Mouse (Mus musculus) neural tube, embryonic 15.5 days (tissue): ENCODE measurements around the gene Zfp688. TPM values are rescaled to one million over a fixed set of nuclear protein-coding genes. Genes with fewer than 3 reads are reported as not detected.
"Not testable (repeated sequence)": the region's sequence is repeated elsewhere in the genome, so short reads cannot be mapped to it uniquely, and the experiment has no call there.

Experiments used
- ATAC-seq: fragments of 200-750 bp; cut with Nextera tagmentation; 2 replicates; pipeline ENCODE4 v1.8.0; 2017; ENCODE audit warnings: mild to moderate bottlenecking, moderate TSS enrichment, moderate library complexity; ENCODE audit not compliant: low FRiP score
- H3K27ac ChIP-seq: fragments of 300-500 bp; sonication (generic); replicated peaks from 2 replicates; pipeline ENCODE4 v1.5.1; 2015; ENCODE audit warnings: mild to moderate bottlenecking, inconsistent platforms
- H3K27me3 ChIP-seq: fragments of 300-500 bp; sonication (generic); replicated peaks from 2 replicates; pipeline ENCODE4 v1.6.1; 2015; ENCODE audit warnings: inconsistent platforms
- H3K36me3 ChIP-seq: fragments of 300-500 bp; sonication (generic); 2 replicates; pipeline ENCODE4 v1.6.1; 2015; ENCODE audit warnings: inconsistent platforms
- H3K4me1 ChIP-seq: fragments of 300-500 bp; sonication (generic); 2 replicates; pipeline ENCODE4 v1.6.1; 2015; ENCODE audit warnings: inconsistent platforms
- H3K4me2 ChIP-seq: fragments of 300-500 bp; sonication (generic); 2 replicates; pipeline ENCODE4 v1.6.1; 2015; ENCODE audit warnings: inconsistent platforms, mild to moderate bottlenecking, moderate library complexity
- H3K4me3 ChIP-seq: fragments of 300-500 bp; sonication (generic); replicated peaks from 2 replicates; pipeline ENCODE4 v1.5.1; 2015; ENCODE audit warnings: mild to moderate bottlenecking, inconsistent platforms
- H3K9ac ChIP-seq: fragments of 300-500 bp; sonication (generic); replicated peaks from 2 replicates; pipeline ENCODE4 v1.6.1; 2015; ENCODE audit warnings: mild to moderate bottlenecking, inconsistent platforms
- H3K9me3 ChIP-seq: fragments of 300-500 bp; sonication (generic); replicated peaks from 2 replicates; pipeline ENCODE4 v1.6.1; 2016; ENCODE audit warnings: inconsistent platforms
- WGBS: fragments of 180-500 bp; shearing (Covaris S2); methylation state at CpG from one replicate; pipeline ENCODE4 v1.1.7; 2015; ENCODE audit warnings: mixed read lengths; 5-methylcytosine and 5-hydroxymethylcytosine counted together
- polyA plus RNA-seq: library from polyadenylated mRNA; unstranded; fragments of >200 nt; fragmentation: Nextera tagmentation; extraction: Ambion mirVana; gene quantifications from 2 replicates; pipeline ENCODE4 v1.2.1, GENCODE M21; 2015

Zfp688 gene
- polyA plus RNA-seq, 1 experiment from 2014 or later = 29.2 TPM

GRCm38 (mm10) chr7:127406002-127406987 lies 15.6 kb downstream of the Zfp688 start, which contains the start of gene Zfp764:
TSS of gene Zfp764 (minus strand) at chr7:127406822.
- H3K4me3 ChIP-seq = peak within 1 kb of the TSS; percentile 56
- H3K9me3 ChIP-seq, H3K27me3 ChIP-seq, H3K36me3 ChIP-seq: not testable (repeated sequence)
- H3K4me2 ChIP-seq = peak within 1 kb of the TSS; percentile 91
- H3K27ac ChIP-seq = peak within 1 kb of the TSS; percentile 78
- H3K4me1 ChIP-seq = peaks cover 12% of the 10 kb centered on the region
- peak within 1 kb of the TSS; percentile 69 for H3K9ac ChIP-seq
- 6% methylated on average over 40 of the region's 40 CpGs for WGBS
- ATAC-seq = peak; percentile 92

GRCm38 (mm10) chr7:127404101-127404500 lies 17.8 kb downstream of the Zfp688 start:
- H3K27me3 ChIP-seq, ATAC-seq, H3K9me3 ChIP-seq, H3K27ac ChIP-seq, H3K4me3 ChIP-seq, H3K9ac ChIP-seq, H3K36me3 ChIP-seq, H3K4me2 ChIP-seq: not testable (repeated sequence)
- peaks cover 12% of the 10 kb centered on the region for H3K4me1 ChIP-seq
- 98% methylated on average over 6 of the region's 6 CpGs for WGBS

- ATAC-seq = no peak
- Histone ChIP-seq H3K27me3 (no peaks in the 10 kb centered on the region), H3K9ac (no peak overlapping the region), H3K9me3 (no peaks in the 10 kb centered on the region), H3K36me3 (no peaks in the 10 kb centered on the region), H3K27ac (no peak overlapping the region), H3K4me1 (peaks cover 12% of the 10 kb centered on the region), H3K4me3 (no peak overlapping the region), H3K4me2 (no peak overlapping the region)
- WGBS = 50% methylated on average over 2 of the region's 2 CpGs
Measured at GRCm38 (mm10) chr7:127402980-127403379, 18.9 kb downstream of the Zfp688 start.

GRCm38 (mm10) chr7:127400355-127400754 lies 21.5 kb downstream of the Zfp688 start:
- 62% methylated on average over 3 of the region's 3 CpGs for WGBS
- Histone ChIP-seq H3K27me3 (peaks cover 4% of the 10 kb centered on the region; the same call in 1 of the 2 replicates), H3K36me3 (no peaks in the 10 kb centered on the region), H3K4me2 (no peak overlapping the region), H3K4me1 (no peaks in the 10 kb centered on the region), H3K27ac (no peak overlapping the region), H3K9ac (no peak overlapping the region), H3K4me3 (no peak overlapping the region), H3K9me3 (no peaks in the 10 kb centered on the region)
- no peak for ATAC-seq

DNA sequence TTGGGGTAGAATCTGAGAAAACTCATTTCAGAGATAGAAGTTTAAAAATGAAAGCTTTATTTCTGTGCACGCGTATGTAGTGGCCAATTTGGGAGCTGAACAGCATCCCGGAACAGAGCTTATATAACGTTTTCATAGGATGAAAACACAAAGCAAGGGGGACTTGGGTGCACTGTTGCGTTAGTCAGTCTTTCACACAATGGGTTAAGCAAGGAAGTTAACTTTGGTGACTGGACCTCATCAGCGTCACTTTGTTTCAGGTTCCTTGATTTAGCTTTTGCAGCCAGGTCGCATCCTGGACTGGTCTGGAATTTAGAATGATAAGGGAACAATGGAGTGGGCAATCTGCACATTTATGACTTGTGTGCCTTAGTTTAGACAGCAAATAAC lies 27.9 kb downstream of the Zfp688 start:
- Histone ChIP-seq H3K4me1 (peaks cover 18% of the 10 kb centered on the region), H3K4me3 (peak overlapping the region; percentile 68), H3K27ac (peak overlapping the region; percentile 81), H3K9me3 (no peaks in the 10 kb centered on the region), H3K27me3 (peaks cover 4% of the 10 kb centered on the region; the same call in 1 of the 2 replicates), H3K4me2 (peak overlapping the region; percentile 76), H3K9ac (peak overlapping the region; percentile 56), H3K36me3 (no peaks in the 10 kb centered on the region; the same call in 1 of the 2 replicates)
- WGBS = 20% methylated on average over 7 of the region's 7 CpGs
- no peak for ATAC-seq

- H3K4me3 ChIP-seq = peak within 1 kb of the TSS; percentile 68
- no peaks in the 10 kb centered on the region for H3K9me3 ChIP-seq
- H3K27ac ChIP-seq = peak within 1 kb of the TSS; percentile 92
- peak; percentile 94 for ATAC-seq
- WGBS = 1% methylated on average over 45 of the region's 45 CpGs
- peak within 1 kb of the TSS; percentile 76 for H3K4me2 ChIP-seq
- H3K4me1 ChIP-seq = peaks cover 18% of the 10 kb centered on the region
- H3K36me3 ChIP-seq = no peaks in the 10 kb centered on the region; the same call in 1 of the 2 replicates
- H3K27me3 ChIP-seq = peaks cover 4% of the 10 kb centered on the region; the same call in 1 of the 2 replicates
- H3K9ac ChIP-seq = peak within 1 kb of the TSS; percentile 90
Measured at GRCm38 (mm10) chr7:127393157-127393943, 28.5 kb downstream of the Zfp688 start, which contains the start of gene E430018J23Rik. TSS of gene E430018J23Rik (minus strand) at chr7:127393629.

GRCm38 (mm10) chr7:127392251-127392824 lies 29.5 kb downstream of the Zfp688 start:
- WGBS = 84% methylated on average over 8 of the region's 8 CpGs
- no peak for ATAC-seq
- Histone ChIP-seq H3K9me3 (no peaks in the 10 kb centered on the region), H3K36me3 (no peaks in the 10 kb centered on the region; the same call in 1 of the 2 replicates), H3K4me3 (peak overlapping the region; percentile 68), H3K4me2 (peak overlapping the region; percentile 76), H3K9ac (peak overlapping the region; percentile 90), H3K4me1 (peaks cover 18% of the 10 kb centered on the region), H3K27ac (no peak overlapping the region), H3K27me3 (peaks cover 2% of the 10 kb centered on the region; the same call in 1 of the 2 replicates)

GRCm38 (mm10) chr7:127391538-127391937 lies 30.3 kb downstream of the Zfp688 start:
- Histone ChIP-seq H3K27ac (no peak overlapping the region), H3K4me3 (no peak overlapping the region), H3K4me1 (peaks cover 18% of the 10 kb centered on the region), H3K9ac (no peak overlapping the region), H3K9me3 (no peaks in the 10 kb centered on the region), H3K27me3 (no peaks in the 10 kb centered on the region), H3K4me2 (0 out of 2 replicates have a peak overlapping the region, but pooled peaks have one; percentile 76), H3K36me3 (no peaks in the 10 kb centered on the region; the same call in 1 of the 2 replicates)
- no peak for ATAC-seq
- 95% methylated on average over 16 of the region's 16 CpGs for WGBS

DNA sequence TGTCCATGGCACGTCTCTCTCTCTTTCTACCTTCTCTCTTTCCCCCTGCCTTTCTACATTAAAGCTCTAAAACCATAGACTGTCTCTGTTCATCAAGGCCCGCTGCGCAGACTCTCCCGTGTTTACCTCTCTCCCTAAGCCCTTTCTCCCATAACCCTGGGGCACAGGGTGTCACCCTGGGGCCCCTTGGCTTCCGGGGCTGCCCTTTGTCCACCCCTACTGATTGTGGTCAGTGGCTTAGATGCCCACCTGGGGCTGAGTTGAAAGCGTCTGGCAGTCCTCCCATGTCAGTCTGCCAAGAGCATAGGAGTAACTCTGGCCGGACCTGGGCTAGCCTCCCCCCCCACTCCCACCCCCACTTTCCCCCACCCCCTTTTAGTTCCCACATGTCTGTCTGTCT lies 31.6 kb downstream of the Zfp688 start:
- Histone ChIP-seq H3K27ac (no peak overlapping the region), H3K9ac (no peak overlapping the region), H3K36me3 (no peaks in the 10 kb centered on the region; the same call in 1 of the 2 replicates), H3K4me3 (no peak overlapping the region), H3K4me2 (no peak overlapping the region), H3K9me3 (no peaks in the 10 kb centered on the region), H3K27me3 (no peaks in the 10 kb centered on the region), H3K4me1 (peaks cover 26% of the 10 kb centered on the region)
- no peak for ATAC-seq
- WGBS = 81% methylated on average over 7 of the region's 7 CpGs

- H3K4me2 ChIP-seq, ATAC-seq, H3K9me3 ChIP-seq, H3K36me3 ChIP-seq, H3K27me3 ChIP-seq, H3K9ac ChIP-seq, H3K4me3 ChIP-seq, H3K27ac ChIP-seq: not testable (repeated sequence)
- peaks cover 19% of the 10 kb centered on the region for H3K4me1 ChIP-seq
Measured at GRCm38 (mm10) chr7:127388201-127388600, 33.7 kb downstream of the Zfp688 start.
